Mouse (Mus musculus): Measurements from ENCODE around the gene Arnt. TPM values are rescaled to one million over a fixed set of nuclear protein-coding genes. Genes with fewer than 3 reads are reported as not detected.
"Not testable (repeated sequence)": the region's sequence is repeated elsewhere in the genome, so short reads cannot be mapped to it uniquely, and the experiment has no call there.

The Arnt gene
- polyA plus RNA-seq, 1 experiment from 2014 or later: 30.8 TPM

DNA sequence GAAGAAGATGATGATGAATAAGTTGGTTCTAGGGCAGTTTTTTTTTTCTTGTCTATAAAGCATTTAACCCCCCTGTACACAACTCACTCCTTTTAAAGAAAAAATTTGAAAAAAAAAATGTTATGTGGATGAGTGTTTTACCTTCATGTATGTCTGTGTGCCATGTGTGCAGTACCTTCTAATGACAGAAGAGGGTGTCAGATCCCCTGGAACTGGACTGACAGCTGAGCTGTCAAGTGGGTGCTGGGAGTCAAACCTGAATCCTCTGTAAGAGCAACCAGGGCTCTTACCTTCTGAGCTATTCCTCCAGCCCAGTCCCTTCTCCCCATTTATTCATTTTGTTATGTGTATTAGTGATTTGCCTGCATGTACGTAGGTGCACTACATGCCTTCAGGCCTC lies 96.8 kb downstream of the Arnt start:
- Histone ChIP-seq H3K4me1 (ENCODE audit: control insufficient read depth, insufficient read depth, low read length) (no peaks in the 10 kb centered on the region), H3K27ac (ENCODE audit: low read length) (no peak overlapping the region), H3K36me3 (ENCODE audit: control insufficient read depth, insufficient read depth, low read length) (no peaks in the 10 kb centered on the region), H3K4me2 (ENCODE audit: low read depth, low read length) (no peak overlapping the region), H3K9me3 (ENCODE audit: control insufficient read depth, low read length) (no peaks in the 10 kb centered on the region), H3K9ac (ENCODE audit: low read depth, low read length) (no peak overlapping the region), H3K27me3 (replicated peaks; ENCODE audit: control insufficient read depth, insufficient read depth, low read length) (no peaks in the 10 kb centered on the region), H3K4me3 (ENCODE audit: low read length) (no peak overlapping the region)
- ATAC-seq: no peak
- whole genome bisulfite sequencing: 80% methylated on average over 1 of the region's 1 CpGs

DNA sequence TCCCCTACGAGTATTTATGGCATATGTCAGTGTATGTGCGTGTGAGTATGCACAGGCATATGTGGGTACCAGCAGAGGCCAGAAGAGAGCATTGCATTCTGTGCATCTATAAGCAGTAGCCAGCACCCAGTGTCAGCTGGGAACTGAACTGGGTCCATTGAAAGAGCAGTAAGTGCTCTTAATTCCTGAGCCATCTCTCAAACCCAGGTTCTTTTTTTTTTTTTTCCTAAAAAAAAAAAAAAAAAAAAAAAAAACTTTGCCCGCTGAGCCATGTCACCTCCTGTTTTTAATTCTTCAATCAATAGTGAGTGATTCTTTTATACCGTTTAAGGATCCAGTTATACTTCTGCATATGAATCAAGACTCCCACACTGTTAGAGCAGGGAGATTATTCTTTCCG lies 99.2 kb downstream of the Arnt start:
- no peak overlapping the region for H3K4me3 ChIP-seq (ENCODE audit: low read length)
- no peak overlapping the region for H3K9ac ChIP-seq (ENCODE audit: low read depth, low read length)
- 83% methylated on average over 5 of the region's 5 CpGs for WGBS
- no peaks in the 10 kb centered on the region for H3K36me3 ChIP-seq (ENCODE audit: control insufficient read depth, insufficient read depth, low read length)
- no peak overlapping the region for H3K27ac ChIP-seq (ENCODE audit: low read length)
- ATAC-seq: no peak
- no peaks in the 10 kb centered on the region for H3K9me3 ChIP-seq (ENCODE audit: control insufficient read depth, low read length)
- H3K4me2 ChIP-seq (ENCODE audit: low read depth, low read length): no peak overlapping the region
- H3K4me1 ChIP-seq (ENCODE audit: control insufficient read depth, insufficient read depth, low read length): no peaks in the 10 kb centered on the region
- no peaks in the 10 kb centered on the region for H3K27me3 ChIP-seq (replicated peaks; ENCODE audit: control insufficient read depth, insufficient read depth, low read length)

DNA sequence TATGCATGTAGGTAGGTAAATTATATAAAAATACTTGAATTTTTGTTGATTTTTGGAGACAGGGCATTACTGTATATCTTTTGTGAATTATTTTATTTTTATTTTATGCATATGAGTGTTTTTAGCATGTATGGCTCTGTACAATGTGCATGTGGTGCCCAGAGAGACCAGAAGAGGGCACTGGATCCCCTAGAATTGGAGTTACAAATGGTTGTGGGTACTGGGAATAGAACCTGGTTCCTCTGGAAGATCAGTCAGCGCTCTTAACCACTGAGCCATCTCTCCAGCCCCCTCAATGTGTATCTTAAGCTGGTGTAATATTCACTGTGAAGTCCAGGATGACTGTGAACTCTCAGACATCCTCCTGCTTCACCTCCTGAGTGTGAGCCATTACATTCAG lies 100.7 kb downstream of the Arnt start:
- H3K4me3 ChIP-seq (ENCODE audit: low read length): no peak overlapping the region
- no peaks in the 10 kb centered on the region for H3K27me3 ChIP-seq (replicated peaks; ENCODE audit: control insufficient read depth, insufficient read depth, low read length)
- 97% methylated on average over 1 of the region's 1 CpGs for WGBS
- no peaks in the 10 kb centered on the region for H3K4me1 ChIP-seq (ENCODE audit: control insufficient read depth, insufficient read depth, low read length)
- no peak for ATAC-seq
- no peaks in the 10 kb centered on the region for H3K9me3 ChIP-seq (ENCODE audit: control insufficient read depth, low read length)
- H3K36me3 ChIP-seq (ENCODE audit: control insufficient read depth, insufficient read depth, low read length): no peaks in the 10 kb centered on the region
- H3K4me2 ChIP-seq (ENCODE audit: low read depth, low read length): no peak overlapping the region
- no peak overlapping the region for H3K9ac ChIP-seq (ENCODE audit: low read depth, low read length)
- no peak overlapping the region for H3K27ac ChIP-seq (ENCODE audit: low read length)

DNA sequence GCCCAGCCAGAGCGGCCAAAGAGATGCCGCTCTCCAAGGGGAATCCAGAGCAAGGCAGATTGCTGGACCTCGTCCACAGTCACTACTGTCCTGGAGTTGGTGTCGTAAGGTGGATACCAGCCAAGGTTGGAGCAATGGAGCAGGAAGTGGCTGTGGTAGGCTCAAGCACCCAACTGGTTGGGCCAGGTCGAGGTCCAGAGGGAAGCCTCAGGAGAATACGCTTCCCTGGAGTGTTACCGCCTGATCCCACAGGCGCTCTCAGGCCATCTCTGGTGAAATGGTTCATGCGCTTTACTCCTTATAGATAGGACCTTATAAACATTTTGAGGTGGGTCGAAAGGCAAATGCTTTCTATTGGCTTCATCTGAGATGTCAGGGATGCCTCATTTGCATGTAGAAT lies 104.7 kb downstream of the Arnt start:
- no peak overlapping the region for H3K27ac ChIP-seq (ENCODE audit: low read length)

DNA sequence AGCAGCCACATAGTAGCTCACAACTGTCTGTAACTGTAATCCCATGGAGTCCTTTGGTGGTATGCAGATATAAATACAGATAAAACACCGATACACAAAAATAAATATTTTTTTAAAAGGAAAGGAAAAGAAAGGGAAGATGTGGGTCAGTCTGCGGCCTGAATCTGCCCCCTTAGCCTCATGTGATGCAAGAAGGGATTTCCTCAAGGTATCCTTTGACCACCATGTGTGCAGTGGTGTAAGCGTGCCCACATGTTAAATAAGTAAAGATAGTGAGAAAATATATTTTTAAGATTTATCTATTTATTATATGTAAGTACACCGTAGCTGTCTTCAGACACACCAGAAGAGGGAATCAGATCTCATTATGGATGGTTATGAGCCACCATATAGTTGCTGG lies 105.6 kb downstream of the Arnt start:
- Histone ChIP-seq H3K27ac (ENCODE audit: low read length) (no peak overlapping the region), H3K4me2 (ENCODE audit: low read depth, low read length) (no peak overlapping the region), H3K27me3 (replicated peaks; ENCODE audit: control insufficient read depth, insufficient read depth, low read length) (no peaks in the 10 kb centered on the region), H3K9me3 (ENCODE audit: control insufficient read depth, low read length) (no peaks in the 10 kb centered on the region), H3K9ac (ENCODE audit: low read depth, low read length) (no peak overlapping the region), H3K4me3 (ENCODE audit: low read length) (no peak overlapping the region), H3K36me3 (ENCODE audit: control insufficient read depth, insufficient read depth, low read length) (no peaks in the 10 kb centered on the region), H3K4me1 (ENCODE audit: control insufficient read depth, insufficient read depth, low read length) (no peaks in the 10 kb centered on the region)
- 96% methylated on average over 4 of the region's 4 CpGs for WGBS
- no peak for ATAC-seq

More for the DNA sequence above, 104.7 kb downstream of the Arnt start:
- Histone ChIP-seq H3K4me1 (ENCODE audit: control insufficient read depth, insufficient read depth, low read length) (no peaks in the 10 kb centered on the region), H3K9ac (ENCODE audit: low read depth, low read length) (no peak overlapping the region), H3K4me3 (ENCODE audit: low read length) (no peak overlapping the region), H3K4me2 (ENCODE audit: low read depth, low read length) (no peak overlapping the region), H3K9me3 (ENCODE audit: control insufficient read depth, low read length) (no peaks in the 10 kb centered on the region), H3K36me3 (ENCODE audit: control insufficient read depth, insufficient read depth, low read length) (no peaks in the 10 kb centered on the region), H3K27me3 (replicated peaks; ENCODE audit: control insufficient read depth, insufficient read depth, low read length) (no peaks in the 10 kb centered on the region)
- no peak for ATAC-seq
- 90% methylated on average over 10 of the region's 10 CpGs for WGBS

DNA sequence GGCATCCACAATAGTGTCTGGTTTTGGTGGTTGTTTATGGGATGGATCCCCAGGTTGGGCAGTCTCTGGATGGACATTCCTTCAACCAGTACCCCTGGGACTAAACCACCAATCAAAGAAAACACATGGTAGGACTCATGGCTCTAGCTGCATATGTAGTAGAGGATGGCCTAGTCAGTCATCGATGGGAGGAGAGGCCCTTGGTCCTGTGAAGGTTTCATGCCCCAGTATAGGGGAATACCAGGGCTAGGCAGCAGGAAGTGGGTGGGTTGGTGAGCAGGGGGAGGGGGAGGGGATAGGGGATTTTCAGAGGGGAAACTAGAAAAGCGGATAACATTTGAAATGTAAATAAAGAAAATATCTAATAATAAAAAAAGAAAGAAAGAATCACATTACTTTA lies 107.0 kb downstream of the Arnt start:
- not testable (repeated sequence) for H3K9ac ChIP-seq (ENCODE audit: low read depth, low read length); H3K9me3 ChIP-seq (ENCODE audit: control insufficient read depth, low read length); H3K27ac ChIP-seq (ENCODE audit: low read length); H3K4me2 ChIP-seq (ENCODE audit: low read depth, low read length); H3K4me1 ChIP-seq (ENCODE audit: control insufficient read depth, insufficient read depth, low read length); H3K36me3 ChIP-seq (ENCODE audit: control insufficient read depth, insufficient read depth, low read length); H3K27me3 ChIP-seq (replicated peaks; ENCODE audit: control insufficient read depth, insufficient read depth, low read length); ATAC-seq; H3K4me3 ChIP-seq (ENCODE audit: low read length)
- WGBS: 67% methylated on average over 2 of the region's 2 CpGs

DNA sequence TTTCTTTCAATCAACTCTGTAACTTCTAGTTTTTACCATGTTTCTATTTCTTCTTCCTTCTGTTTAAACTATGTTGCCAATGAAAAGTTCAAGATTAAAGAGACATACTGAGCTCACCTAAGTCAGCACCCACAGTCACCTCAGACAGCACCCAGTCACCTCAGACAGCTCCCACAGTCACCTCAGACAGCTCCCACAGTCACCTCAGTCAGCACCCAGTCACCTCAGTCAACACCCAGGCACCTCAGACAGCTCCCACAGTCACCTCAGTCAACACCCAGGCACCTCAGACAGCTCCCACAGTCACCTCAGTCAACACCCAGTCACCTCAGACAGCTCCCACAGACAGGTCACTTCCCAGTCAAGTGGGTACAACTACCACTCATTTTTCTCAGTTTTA lies 108.0 kb downstream of the Arnt start:
- Histone ChIP-seq H3K9ac (ENCODE audit: low read depth, low read length) (no peak overlapping the region), H3K27ac (ENCODE audit: low read length) (no peak overlapping the region), H3K4me3 (ENCODE audit: low read length) (no peak overlapping the region), H3K4me2 (ENCODE audit: low read depth, low read length) (no peak overlapping the region), H3K36me3 (ENCODE audit: control insufficient read depth, insufficient read depth, low read length) (no peaks in the 10 kb centered on the region), H3K27me3 (replicated peaks; ENCODE audit: control insufficient read depth, insufficient read depth, low read length) (no peaks in the 10 kb centered on the region), H3K9me3 (ENCODE audit: control insufficient read depth, low read length) (no peaks in the 10 kb centered on the region), H3K4me1 (ENCODE audit: control insufficient read depth, insufficient read depth, low read length) (no peaks in the 10 kb centered on the region)
- no peak for ATAC-seq

DNA sequence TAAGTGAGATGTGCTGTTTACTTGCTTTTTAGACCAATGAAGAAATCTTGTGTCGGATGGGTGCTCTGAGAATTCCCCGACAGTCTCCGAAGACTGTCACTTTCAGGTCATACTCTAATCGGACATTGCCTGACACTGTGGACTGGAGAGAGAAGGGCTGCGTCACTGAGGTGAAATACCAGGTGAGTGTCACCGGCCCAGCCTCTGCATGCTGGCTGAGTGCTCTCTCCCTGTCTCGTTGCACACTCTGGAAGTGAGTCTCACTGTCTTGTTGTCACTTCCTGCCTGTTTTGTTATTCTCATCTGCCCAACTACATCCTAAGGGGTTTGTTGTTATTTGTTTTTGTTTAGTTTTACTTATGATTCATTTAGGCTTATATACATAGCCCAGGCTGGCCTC lies 108.8 kb downstream of the Arnt start:
- Histone ChIP-seq H3K9me3 (ENCODE audit: control insufficient read depth, low read length) (no peaks in the 10 kb centered on the region), H3K4me3 (ENCODE audit: low read length) (no peak overlapping the region), H3K27ac (ENCODE audit: low read length) (no peak overlapping the region), H3K9ac (ENCODE audit: low read depth, low read length) (no peak overlapping the region), H3K4me2 (ENCODE audit: low read depth, low read length) (no peak overlapping the region), H3K4me1 (ENCODE audit: control insufficient read depth, insufficient read depth, low read length) (no peaks in the 10 kb centered on the region), H3K27me3 (replicated peaks; ENCODE audit: control insufficient read depth, insufficient read depth, low read length) (no peaks in the 10 kb centered on the region), H3K36me3 (ENCODE audit: control insufficient read depth, insufficient read depth, low read length) (no peaks in the 10 kb centered on the region)
- ATAC-seq: no peak
- 73% methylated on average over 7 of the region's 7 CpGs for WGBS

Other genes with a start within 250 kb of the Arnt start
- 5.7 and 6.0 TPM in 2 replicates for gene Gabpb2, start 216.5 kb upstream of the Arnt start, polyA plus RNA-seq (2015; fragmentation: Nextera tagmentation; extraction: Ambion mirVana)
- 67.8 and 73.8 TPM in 2 replicates for gene Cdc42se1, start 205.7 kb upstream of the Arnt start, polyA plus RNA-seq (2015; fragmentation: Nextera tagmentation; extraction: Ambion mirVana)
- 15.0 and 15.5 TPM in 2 replicates for gene Mllt11, start 202.2 kb upstream of the Arnt start, polyA plus RNA-seq (2015; fragmentation: Nextera tagmentation; extraction: Ambion mirVana)
- 0.17 and 0.29 TPM in 2 replicates for gene Gm128, start 192.8 kb upstream of the Arnt start, polyA plus RNA-seq (2015; fragmentation: Nextera tagmentation; extraction: Ambion mirVana)
- gene Bnipl, start 183.2 kb upstream of the Arnt start, polyA plus RNA-seq (2015; fragmentation: Nextera tagmentation; extraction: Ambion mirVana): 0.51 and 0.72 TPM in 2 replicates
- 39.8 and 41.4 TPM in 2 replicates for gene Mindy1, start 153.0 kb upstream of the Arnt start, polyA plus RNA-seq (2015; fragmentation: Nextera tagmentation; extraction: Ambion mirVana)
- gene Prune1, start 152.3 kb upstream of the Arnt start, polyA plus RNA-seq (2015; fragmentation: Nextera tagmentation; extraction: Ambion mirVana): 15.0 and 16.1 TPM in 2 replicates
- 1.9 and 2.0 TPM in 2 replicates for gene Anxa9, start 127.2 kb upstream of the Arnt start, polyA plus RNA-seq (2015; fragmentation: Nextera tagmentation; extraction: Ambion mirVana)
- gene Cers2, start 119.6 kb upstream of the Arnt start, polyA plus RNA-seq (2015; fragmentation: Nextera tagmentation; extraction: Ambion mirVana): 165 and 168 TPM in 2 replicates
- 24.6 and 24.8 TPM in 2 replicates for gene Setdb1, start 77.2 kb upstream of the Arnt start, polyA plus RNA-seq (2015; fragmentation: Nextera tagmentation; extraction: Ambion mirVana)
- not detected in 2 replicates for gene 4930558C23Rik, start 31.5 kb upstream of the Arnt start, polyA plus RNA-seq (2015; fragmentation: Nextera tagmentation; extraction: Ambion mirVana)
- gene Ctsk, start 64.9 kb downstream of the Arnt start, polyA plus RNA-seq (2015; fragmentation: Nextera tagmentation; extraction: Ambion mirVana): 8.0 and 8.7 TPM in 2 replicates
- gene Ctss, start 92.4 kb downstream of the Arnt start, polyA plus RNA-seq (2015; fragmentation: Nextera tagmentation; extraction: Ambion mirVana): 33.5 and 34.7 TPM in 2 replicates
- 0.10 TPM in 1 of 2 replicates, not detected in the other for gene Hormad1, start 125.3 kb downstream of the Arnt start, polyA plus RNA-seq (2015; fragmentation: Nextera tagmentation; extraction: Ambion mirVana)
- gene Golph3l, start 154.5 kb downstream of the Arnt start, polyA plus RNA-seq (2015; fragmentation: Nextera tagmentation; extraction: Ambion mirVana): 42.6 and 44.3 TPM in 2 replicates
- 67.3 and 69.9 TPM in 2 replicates for gene Ensa, start 190.6 kb downstream of the Arnt start, polyA plus RNA-seq (2015; fragmentation: Nextera tagmentation; extraction: Ambion mirVana)
- gene Mcl1, start 224.4 kb downstream of the Arnt start, polyA plus RNA-seq (2015; fragmentation: Nextera tagmentation; extraction: Ambion mirVana): 14.7 and 17.0 TPM in 2 replicates

All from intestine, embryonic 16.5 days (tissue).